Mouse (Mus musculus): Measurements from ENCODE around the gene Gdi2. TPM values are rescaled to one million over a fixed set of nuclear protein-coding genes. Genes with fewer than 3 reads are reported as not detected.
A peak's percentile ranks its signal among the peaks of the same experiment; 100 is the strongest.

The Gdi2 gene
- total RNA-seq, 2 experiments from 2014 or later: 277 to 290 TPM

DNA sequence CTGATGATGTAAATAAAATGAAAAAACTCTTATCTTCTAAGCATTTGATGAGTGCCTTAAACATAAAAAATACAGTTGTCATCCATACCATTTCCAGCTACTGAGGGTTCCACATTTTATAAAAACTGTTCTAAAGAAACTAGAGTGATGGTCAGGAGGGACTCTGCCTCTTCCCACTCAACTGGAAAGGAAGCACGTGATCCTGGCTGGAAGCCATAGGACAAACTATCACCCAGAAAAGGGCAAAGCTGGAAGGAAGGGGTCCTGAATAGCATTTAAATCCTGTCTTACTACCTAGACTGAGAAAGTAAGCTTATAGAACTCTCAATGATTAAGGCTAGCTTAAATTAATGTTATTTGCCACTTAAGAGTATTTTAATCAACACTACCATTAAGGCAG lies 56.4 kb downstream of the Gdi2 start:
- DNase-seq (ENCODE audit: low spot score in 2 of 2): no peak

DNA sequence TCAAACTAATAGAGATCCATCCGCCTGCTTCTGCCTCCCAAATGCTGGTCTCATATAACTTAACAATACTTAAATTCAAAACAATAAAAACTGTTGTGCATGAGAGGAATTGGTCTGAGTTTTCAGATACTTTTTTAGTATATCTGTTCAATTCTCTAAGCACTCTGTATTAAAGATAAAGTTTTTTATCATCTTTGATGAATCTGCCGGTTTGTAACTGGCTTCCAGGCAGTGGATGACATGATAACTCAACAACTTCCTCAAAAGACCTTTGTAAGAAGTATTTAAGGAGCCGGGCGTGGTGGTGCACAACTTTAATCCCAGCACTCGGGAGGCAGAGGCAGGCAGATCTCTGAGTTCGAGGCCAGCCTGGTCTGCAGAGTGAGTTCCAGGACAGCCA lies 58.4 kb downstream of the Gdi2 start:
- Histone ChIP-seq H3K4me3 (no peak overlapping the region), H3K27ac (no peak overlapping the region)
- TF ChIP-seq CTCF (conservative IDR thresholded peaks at IDR 0.05): no peak
- no peak for DNase-seq (ENCODE audit: low spot score in 2 of 2)

More for the DNA sequence above, 56.4 kb downstream of the Gdi2 start:
- Histone ChIP-seq H3K4me3 (no peak overlapping the region), H3K27ac (no peak overlapping the region)
- no peak for TF ChIP-seq CTCF (conservative IDR thresholded peaks at IDR 0.05)

GRCm38 (mm10) chr13:3609780-3610117 lies 71.9 kb downstream of the Gdi2 start:
- no peak for DNase-seq (ENCODE audit: low spot score in 2 of 2)
- no peak for TF ChIP-seq CTCF (conservative IDR thresholded peaks at IDR 0.05)
- Histone ChIP-seq H3K4me3 (peak overlapping the region; percentile 68), H3K27ac (peak overlapping the region; percentile 88; the same call in 1 of the 2 replicates)

- peak in 1 of 2 experiments; percentile 16 for DNase-seq (ENCODE audit: low spot score in 2 of 2)
- Histone ChIP-seq H3K4me3 (peak overlapping the region; percentile 68), H3K27ac (peak overlapping the region; percentile 88)
- no peak for TF ChIP-seq CTCF (conservative IDR thresholded peaks at IDR 0.05)
These were observed 72.4 kb downstream of the Gdi2 start for GRCm38 (mm10) chr13:3610118-3610794.

GRCm38 (mm10) chr13:3610795-3611438 lies 73.1 kb downstream of the Gdi2 start, which contains the start of gene Fam208b:
TSS of gene Fam208b (minus strand) at chr13:3611108.
- no peak for TF ChIP-seq CTCF (conservative IDR thresholded peaks at IDR 0.05)
- Histone ChIP-seq H3K27ac (peak within 1 kb of the TSS; percentile 88), H3K4me3 (peak within 1 kb of the TSS; percentile 68)
- peak; percentile 97 to 99 for DNase-seq (ENCODE audit: low spot score in 2 of 2)

Other genes with a start within 250 kb of the Gdi2 start
- 10 to 100 TPM; 26.0 to 27.9 TPM for gene Fam208b, start 73.0 kb downstream of the Gdi2 start, total RNA-seq (2021)
- gene Asb13, start 96.0 kb downstream of the Gdi2 start, total RNA-seq (2021): 10 to 100 TPM; 31.8 to 35.1 TPM